Mouse (Mus musculus) activated CD4-positive, CD25-positive, alpha-beta regulatory T cell, adult 4 months (primary cell): ENCODE data around the gene Gpbp1. TPM values are rescaled to one million over a fixed set of nuclear protein-coding genes. Genes with fewer than 3 reads are reported as not detected.

Experiments used
- ATAC-seq: one replicate; pipeline ENCODE4 v1.8.0; 2017
- polyA plus RNA-seq, 2 experiments: library from polyadenylated mRNA; unstranded; fragments of 100-300 nt; shearing (Covaris generic); gene quantifications; one replicate each; pipeline ENCODE4 v1.2.1; 2017

Gpbp1 gene
- polyA plus RNA-seq, result 100 to 1,000 TPM; 138 to 153 TPM

GRCm38 (mm10) chr13:111489802-111490723 lies at the start of gene Gpbp1:
Gpbp1 (minus strand) TSS chr13:111490111.
- peak; percentile 89 for ATAC-seq

GRCm38 (mm10) chr13:111537718-111538117 lies 47.8 kb upstream of the Gpbp1 start:
- no peak for ATAC-seq

GRCm38 (mm10) chr13:111536207-111536887 lies 46.4 kb upstream of the Gpbp1 start:
- ATAC-seq, result no peak

GRCm38 (mm10) chr13:111534131-111534530 lies 44.2 kb upstream of the Gpbp1 start:
- no peak for ATAC-seq

GRCm38 (mm10) chr13:111532178-111532948 lies 42.5 kb upstream of the Gpbp1 start:
- ATAC-seq, result no peak

GRCm38 (mm10) chr13:111531701-111532100 lies 41.8 kb upstream of the Gpbp1 start:
- no peak for ATAC-seq

GRCm38 (mm10) chr13:111524277-111524676 lies 34.4 kb upstream of the Gpbp1 start:
- ATAC-seq, result no peak

GRCm38 (mm10) chr13:111522336-111522735 lies 32.4 kb upstream of the Gpbp1 start:
- ATAC-seq, result no peak

GRCm38 (mm10) chr13:111520456-111520855 lies 30.5 kb upstream of the Gpbp1 start:
- ATAC-seq, result no peak

GRCm38 (mm10) chr13:111518332-111518731 lies 28.4 kb upstream of the Gpbp1 start:
- ATAC-seq, result no peak

GRCm38 (mm10) chr13:111516385-111517150 lies 26.7 kb upstream of the Gpbp1 start:
- no peak for ATAC-seq

- ATAC-seq, result no peak
Observed at GRCm38 (mm10) chr13:111509385-111509784, 19.5 kb upstream of the Gpbp1 start.

GRCm38 (mm10) chr13:111508645-111509044 lies 18.7 kb upstream of the Gpbp1 start:
- ATAC-seq, result no peak

GRCm38 (mm10) chr13:111494330-111495029 lies 4.6 kb upstream of the Gpbp1 start:
- no peak for ATAC-seq

GRCm38 (mm10) chr13:111491046-111491756 lies 1.3 kb upstream of the Gpbp1 start:
- ATAC-seq, result no peak

GRCm38 (mm10) chr13:111489502-111489801 lies 459 bp downstream of the Gpbp1 start:
- no peak for ATAC-seq

- ATAC-seq, result no peak
Observed at GRCm38 (mm10) chr13:111488651-111489501, 1.0 kb downstream of the Gpbp1 start.

GRCm38 (mm10) chr13:111477695-111478094 lies 12.2 kb downstream of the Gpbp1 start:
- no peak for ATAC-seq

GRCm38 (mm10) chr13:111470562-111471237 lies 19.2 kb downstream of the Gpbp1 start:
- no peak for ATAC-seq
